Mouse (Mus musculus): ENCODE data around the gene Gm8764.

- no peak for TF ChIP-seq CHD2 (IDR thresholded peaks at IDR 0.05; ENCODE audit: low read depth, low read length)
- no peak for TF ChIP-seq MAFK (IDR thresholded peaks at IDR 0.05; ENCODE audit: insufficient read depth, low read depth, low read length)
Observed at GRCm38 (mm10) chr10:104110044-104110443, 49.8 kb upstream of the Gm8764 start.
